Mouse (Mus musculus) C2C12 (cell line): ENCODE measurements around the gene Ptpre.

Source experiments
- CTCF ChIP-seq: IDR thresholded peaks from one replicate; pipeline ENCODE4 v1.5.1; 2011; ENCODE audit not compliant: control insufficient read depth, insufficient read depth, insufficient read length
- MYOD1 ChIP-seq: IDR thresholded peaks from one replicate; pipeline ENCODE4 v1.6.1; 2011; ENCODE audit warnings: low read depth; ENCODE audit not compliant: control insufficient read depth, insufficient read length

DNA sequence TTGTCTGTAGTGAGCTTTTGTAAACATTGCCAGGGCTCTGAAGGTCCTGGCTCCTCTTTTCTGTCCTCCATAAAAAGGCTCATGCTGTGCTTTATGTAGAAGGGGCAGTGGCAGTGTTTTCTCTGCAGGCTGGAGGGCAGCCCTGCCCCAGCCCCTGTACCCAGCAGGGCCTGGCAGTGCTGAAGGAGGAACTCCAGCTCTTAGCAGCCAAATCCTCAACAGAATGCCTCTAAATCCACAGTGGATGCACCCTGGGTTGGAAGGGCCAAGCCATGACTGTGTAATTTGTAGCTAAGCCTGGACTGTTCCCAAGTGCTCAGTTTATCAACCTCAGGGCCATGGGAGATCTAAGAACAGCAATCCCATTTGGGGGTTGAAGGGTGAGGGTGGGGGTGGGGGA lies 85.0 kb downstream of the Ptpre start:
- no peak for TF ChIP-seq CTCF
- TF ChIP-seq MYOD1, result no peak
